Mouse (Mus musculus) spleen, embryonic (tissue): ENCODE measurements around the gene Xrcc4.
"Not testable (repeated sequence)": the region's sequence is repeated elsewhere in the genome, so short reads cannot be mapped to it uniquely, and the experiment has no call there.

Experiments
- CTCF ChIA-PET: fragments of 350-600 bp; sonication (Branson Sonifier 250); formaldehyde crosslinking; loops from one replicate; lab custom pipeline; 2022; lab: Charles Lee

Gene Xrcc4

DNA sequence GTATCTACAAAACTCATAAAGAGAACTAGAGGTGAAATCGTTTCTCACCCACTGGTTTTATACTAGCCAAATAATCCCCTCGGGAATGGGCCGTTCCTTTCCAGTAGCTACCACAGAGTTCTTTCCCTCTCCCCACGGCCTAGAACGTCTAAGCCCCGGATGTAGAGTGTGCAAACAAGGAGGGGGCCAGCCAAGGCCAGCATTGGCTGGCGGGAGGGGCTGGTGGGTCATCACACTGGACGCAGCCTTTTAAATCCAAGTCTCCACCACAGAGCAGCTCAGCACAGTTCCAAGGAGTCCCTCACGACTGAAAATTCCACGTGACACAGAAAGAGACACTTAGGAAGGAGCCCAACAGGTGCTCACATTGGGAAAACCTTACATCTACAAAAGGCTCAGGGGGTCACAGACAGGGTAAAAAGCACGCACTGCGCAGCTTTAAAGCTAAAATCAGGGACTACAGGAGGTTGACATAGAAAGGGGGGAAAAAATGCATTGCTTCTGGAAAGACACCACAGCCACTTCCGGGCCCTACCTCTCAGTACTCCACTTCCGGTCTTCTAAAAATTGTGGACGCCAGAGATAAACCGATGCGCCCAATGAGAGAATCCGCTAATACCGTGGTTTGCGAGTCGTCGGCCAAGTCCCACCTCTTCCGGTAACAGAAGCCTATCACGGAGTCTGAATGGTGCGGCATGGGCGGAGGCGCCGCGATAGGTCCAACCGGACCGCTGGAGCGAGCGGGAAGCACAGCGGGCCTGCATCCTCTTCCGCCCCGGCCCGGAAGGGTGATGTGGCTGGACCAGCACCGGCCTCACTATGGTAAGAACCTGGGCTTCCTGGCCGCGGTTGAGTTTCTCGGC, at the start of gene Xrcc4, which contains the start of gene Tmem167:
Gene Xrcc4 (minus strand): TSS at position 647 of the 863 bp plus-strand sequence.
Gene Tmem167 (plus strand): TSS at position 162 of the 863 bp plus-strand sequence.
- CTCF ChIA-PET = interaction anchor here (0.7 kb wide), 1 partner anchor 9 kb away, joined by 3 read pairs; no protein-coding TSS in a partner anchor

DNA sequence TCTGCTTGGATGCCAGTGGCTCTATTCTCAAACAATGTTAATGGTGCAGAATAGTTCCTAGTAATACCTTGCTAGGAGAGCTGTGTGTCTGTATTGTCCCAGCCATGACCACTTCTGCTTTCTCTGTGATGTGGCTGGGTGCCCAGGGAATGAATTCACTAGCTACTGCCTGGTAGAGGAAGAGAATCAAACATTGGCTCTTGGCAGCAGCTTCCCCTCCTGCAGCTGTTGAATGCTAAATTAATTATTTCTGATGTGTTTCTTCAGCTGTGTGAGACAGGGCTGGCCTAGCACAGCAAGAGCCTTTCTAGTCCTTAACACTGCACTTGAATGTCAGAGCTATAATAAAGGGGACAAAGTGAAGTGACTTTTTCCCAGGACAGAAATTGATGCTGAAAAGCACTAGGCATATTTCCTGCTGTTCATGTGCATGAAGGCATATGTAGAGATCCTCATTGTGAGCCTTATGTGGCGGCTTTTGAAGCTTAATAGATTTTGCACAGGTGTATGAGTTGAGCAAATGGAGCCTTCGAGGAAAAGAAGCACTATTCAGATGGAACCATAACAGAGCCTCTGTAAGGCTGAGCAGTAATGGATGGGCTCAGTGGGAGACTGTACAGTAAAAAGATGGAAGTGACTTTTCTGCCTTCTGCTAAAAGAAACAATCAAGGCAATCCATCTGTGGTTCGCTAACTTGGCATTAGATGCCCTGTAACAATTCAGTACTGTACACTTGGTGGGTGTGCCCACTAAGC, 46.9 kb upstream of the Xrcc4 start:
- CTCF ChIA-PET = no interaction called here

DNA sequence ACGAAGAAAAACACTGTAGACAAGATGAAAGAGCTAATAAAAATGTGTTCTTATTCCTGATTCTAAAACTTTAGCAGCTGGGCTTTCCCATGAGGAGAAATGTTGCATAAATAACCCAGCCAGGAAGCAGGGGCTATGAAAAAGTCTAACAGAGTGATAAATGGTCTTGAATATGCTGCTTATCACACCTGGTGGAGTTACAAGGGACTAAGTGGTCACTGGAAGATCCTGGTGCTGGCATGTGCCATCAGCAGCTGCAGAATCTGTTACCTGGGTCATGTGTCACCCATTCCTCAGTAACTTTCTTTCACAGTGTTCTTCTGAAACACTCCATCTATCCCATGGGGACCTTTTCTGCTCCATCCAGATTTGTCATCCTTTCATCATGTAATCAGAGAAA, 22.3 kb upstream of the Xrcc4 start:
- CTCF ChIA-PET = no interaction called here

DNA sequence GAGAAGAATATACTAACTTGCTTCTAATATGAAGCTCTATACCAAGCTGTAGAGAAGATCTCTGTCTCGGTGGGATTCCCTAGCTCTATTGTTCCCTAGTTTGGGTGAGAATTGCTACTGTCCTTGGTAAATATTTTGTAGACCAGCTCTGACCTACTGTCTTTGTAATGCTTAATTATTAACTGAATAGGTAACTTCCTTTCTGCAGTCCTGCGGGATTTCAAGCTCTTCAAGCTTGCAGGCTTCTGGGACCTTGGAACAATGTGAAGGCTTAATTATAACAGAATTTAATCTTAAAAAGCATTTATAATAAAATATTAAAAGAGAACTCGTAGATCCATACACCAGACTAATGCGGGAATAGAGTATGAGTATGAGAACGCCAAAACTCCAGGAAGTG, 19.3 kb upstream of the Xrcc4 start:
- CTCF ChIA-PET = not testable (repeated sequence)

DNA sequence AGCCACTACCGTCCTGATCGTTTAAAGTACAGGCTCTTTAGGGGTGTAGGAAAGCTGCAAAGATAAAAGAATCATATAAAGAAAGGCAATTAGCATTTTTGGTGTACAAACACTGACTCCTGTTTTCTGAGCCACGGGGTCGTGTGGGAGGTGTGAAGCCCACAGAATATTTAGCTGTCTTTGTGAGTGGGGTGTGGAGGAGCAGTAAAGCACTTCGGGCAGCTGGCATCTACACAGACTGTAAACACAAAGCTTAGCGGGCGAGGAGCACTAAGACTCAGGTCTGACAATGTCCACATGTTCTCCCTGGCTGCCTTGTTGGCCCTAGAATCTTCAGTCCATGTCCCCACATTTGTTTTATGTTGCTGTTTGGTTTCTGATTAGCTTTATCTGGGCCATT, 16.7 kb upstream of the Xrcc4 start:
- CTCF ChIA-PET = no interaction called here

DNA sequence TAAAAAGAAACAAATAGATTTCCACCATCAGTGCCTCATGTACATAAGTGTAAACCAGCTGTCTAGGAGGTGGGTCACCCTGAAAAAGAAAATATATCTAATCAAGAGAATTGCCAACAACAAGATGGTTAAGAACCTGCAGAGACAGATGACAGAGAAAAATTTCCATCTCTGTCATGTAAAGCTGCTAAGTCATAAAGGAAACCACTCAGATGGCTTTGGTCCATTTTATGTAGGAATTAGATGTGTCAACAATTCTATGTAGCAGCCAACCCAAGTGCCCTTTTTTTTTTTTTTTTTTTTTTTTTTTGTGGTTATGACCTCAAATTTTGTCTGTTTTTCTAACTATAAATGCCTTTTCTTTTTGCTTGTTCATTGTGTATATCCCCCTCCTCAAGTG, 12.1 kb upstream of the Xrcc4 start:
- CTCF ChIA-PET = no interaction called here

DNA sequence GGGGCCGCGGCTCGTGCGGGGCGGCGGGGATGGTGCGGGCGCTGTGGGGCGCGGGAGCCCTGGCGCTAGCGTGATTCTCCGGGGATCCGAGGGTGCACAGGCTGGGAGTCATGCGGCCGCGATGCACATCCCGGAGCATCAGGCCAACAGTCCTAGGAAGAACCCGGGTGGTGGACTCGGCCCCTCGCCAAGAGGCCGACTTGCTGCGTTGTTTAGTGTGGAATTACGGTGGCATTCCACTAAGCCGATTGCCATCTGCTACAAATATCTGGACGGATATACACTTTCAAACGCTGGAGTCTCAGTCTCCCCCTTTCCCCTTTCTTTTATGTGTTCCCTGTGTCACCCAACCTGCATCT, 396 bp upstream of the Xrcc4 start:
- CTCF ChIA-PET = interaction anchor here (0.7 kb wide), 1 partner anchor 9 kb away, joined by 3 read pairs; no protein-coding TSS in a partner anchor

DNA sequence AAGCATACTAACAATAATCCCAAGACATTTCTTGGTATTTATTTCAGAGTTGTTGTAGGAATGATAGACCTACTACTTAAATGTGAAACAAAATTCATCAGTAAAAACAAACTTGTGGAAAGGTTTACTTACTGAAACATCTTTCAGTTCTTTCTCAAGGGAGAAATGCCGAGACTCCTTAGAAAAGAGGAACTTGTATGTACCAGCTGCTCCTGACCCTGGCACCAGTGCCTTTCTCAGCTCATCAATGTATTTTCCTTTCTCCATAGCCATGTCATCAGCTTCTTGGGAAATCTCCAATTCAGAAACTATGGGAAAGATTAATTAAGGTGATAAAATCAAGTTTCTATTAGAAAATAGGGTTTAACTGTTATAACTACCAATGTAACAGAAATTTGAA, 27.5 kb downstream of the Xrcc4 start:
- CTCF ChIA-PET = no interaction called here

DNA sequence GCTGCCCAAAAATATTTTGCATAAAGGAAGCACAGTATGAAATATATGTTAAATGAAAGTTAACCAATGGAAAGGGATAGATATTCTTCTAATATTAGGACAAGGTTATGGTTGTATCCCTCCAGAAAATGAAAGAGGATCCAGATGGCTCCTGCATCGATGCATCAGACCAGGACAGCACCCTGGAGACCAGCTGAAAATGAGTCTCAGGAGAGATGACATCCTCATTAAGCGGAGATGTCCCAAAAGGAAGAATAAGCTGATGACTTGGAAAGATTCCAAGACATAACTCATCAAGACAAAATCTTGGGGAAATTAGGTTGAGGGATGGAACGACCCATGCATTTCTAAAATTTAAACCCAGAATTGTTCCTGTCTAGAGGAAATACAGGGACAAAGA, 37.0 kb downstream of the Xrcc4 start:
- CTCF ChIA-PET = no interaction called here

DNA sequence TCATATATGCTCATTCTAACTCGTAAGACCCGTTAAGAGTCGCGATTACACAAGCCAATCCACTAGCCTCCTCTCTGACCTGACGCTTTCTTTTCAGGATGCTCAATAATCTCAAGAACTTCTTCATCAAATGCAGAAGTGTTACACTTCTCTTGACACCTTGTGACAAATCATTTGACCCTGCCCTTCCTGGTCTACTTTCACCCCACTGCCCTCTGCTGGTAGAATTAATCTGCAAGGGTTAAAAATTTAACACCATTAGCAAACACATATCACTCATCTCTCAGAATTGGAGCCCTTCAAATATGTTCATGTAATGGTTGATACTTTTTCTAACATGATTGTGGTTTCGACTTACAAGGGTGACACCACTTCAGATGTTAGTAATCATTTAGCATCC, 37.7 kb downstream of the Xrcc4 start:
- CTCF ChIA-PET = no interaction called here

DNA sequence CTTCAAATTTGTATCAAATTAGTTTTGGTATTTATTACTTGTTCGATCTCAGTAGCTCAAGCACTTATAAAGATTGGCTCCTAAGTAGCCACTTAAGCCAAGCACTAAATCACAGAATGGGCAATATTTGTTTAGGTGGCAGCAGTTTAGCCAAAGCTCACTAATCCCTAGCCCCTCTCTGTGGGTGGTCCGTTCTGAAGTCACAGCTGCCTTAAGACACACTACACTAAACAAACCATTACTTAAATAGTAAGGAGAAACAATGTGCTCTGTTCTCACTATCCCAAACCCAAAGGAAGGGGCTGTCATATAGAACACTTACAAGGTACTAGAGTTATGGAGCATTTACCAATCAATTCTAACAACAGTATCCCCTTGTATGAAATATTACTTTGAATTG, 49.8 kb downstream of the Xrcc4 start:
- CTCF ChIA-PET = no interaction called here

DNA sequence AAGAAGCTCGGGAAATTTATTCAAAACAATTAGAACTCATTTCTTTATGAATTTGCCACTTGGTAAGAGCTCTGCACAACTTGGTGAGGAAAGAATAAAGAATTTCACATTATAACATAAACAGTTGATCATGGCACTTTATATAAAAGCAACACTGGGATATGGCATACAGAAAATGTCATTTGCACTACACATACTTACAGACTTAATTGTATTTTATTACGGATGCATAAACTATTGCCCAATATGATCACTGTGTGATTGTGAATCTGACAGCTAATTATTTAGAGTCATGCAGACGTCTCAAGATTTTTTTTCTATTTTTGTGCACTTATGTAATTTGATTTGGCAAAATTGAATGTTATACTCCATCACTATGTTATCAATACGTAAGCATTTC, 56.4 kb downstream of the Xrcc4 start:
- CTCF ChIA-PET = interaction anchor here (0.6 kb wide), 1 partner anchor 1520 kb away, joined by 8 read pairs; no protein-coding TSS in a partner anchor

DNA sequence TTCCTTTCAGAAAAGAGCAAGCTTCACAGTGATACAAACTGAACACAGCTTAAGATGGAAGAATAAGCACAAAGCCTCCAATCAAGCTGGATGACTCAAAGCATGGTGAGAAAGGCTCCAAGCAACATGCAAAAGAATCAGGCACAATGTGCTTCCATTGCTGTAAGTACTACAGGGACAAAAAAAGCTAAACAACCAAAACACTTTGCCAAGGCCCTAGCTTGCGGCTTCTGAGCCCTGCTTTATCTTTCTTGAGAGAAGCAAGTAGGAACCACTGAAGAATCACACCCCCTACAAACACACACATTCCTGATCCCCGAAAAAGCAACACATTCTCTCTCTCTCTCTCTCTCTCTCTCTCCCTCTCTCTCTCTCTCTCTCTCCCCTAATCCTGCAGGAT, 56.9 kb downstream of the Xrcc4 start:
- CTCF ChIA-PET = interaction anchor here (0.6 kb wide), 1 partner anchor 1519 kb away, joined by 8 read pairs; no protein-coding TSS in a partner anchor

DNA sequence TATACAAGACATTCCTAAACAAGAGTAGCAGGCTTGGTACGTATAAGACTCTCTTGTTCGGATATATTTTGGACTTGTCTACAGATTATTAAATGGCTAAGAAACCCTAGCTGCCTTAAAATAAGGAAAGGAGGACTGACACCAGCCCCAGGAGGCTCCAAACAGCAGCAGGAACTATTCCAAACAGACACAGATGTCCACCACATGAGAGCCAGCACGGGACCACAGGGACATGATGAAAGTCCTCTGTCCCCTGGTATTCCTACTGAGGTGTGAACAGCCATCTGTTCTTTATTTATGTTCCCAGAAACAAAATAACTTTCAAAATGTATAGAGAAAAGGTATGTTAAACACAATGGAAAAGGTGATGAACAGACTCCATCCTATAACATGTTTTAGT, 58.5 kb downstream of the Xrcc4 start:
- CTCF ChIA-PET = interaction anchor here (0.5 kb wide), 1 partner anchor 397 kb away, joined by 4 read pairs; no protein-coding TSS in a partner anchor

DNA sequence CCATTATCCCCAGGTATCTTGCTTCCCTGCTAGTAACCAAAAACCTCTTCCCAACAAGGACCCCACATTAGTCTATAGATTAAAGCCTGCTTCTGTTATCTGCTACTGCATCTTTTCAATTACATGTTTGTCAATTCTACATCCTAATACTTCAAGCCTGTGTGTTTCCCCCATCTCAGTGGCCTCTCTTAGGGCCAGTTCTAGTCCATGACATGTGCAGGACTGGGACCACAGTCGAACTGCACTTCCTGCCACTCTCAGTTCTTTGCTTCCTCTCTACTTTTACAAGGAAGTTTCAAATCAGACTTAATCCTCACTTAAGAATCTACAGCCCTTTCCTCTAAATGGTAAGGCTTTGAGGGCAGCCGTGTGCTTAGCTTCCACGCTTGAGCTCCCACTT, 76.8 kb downstream of the Xrcc4 start:
- CTCF ChIA-PET = no interaction called here

DNA sequence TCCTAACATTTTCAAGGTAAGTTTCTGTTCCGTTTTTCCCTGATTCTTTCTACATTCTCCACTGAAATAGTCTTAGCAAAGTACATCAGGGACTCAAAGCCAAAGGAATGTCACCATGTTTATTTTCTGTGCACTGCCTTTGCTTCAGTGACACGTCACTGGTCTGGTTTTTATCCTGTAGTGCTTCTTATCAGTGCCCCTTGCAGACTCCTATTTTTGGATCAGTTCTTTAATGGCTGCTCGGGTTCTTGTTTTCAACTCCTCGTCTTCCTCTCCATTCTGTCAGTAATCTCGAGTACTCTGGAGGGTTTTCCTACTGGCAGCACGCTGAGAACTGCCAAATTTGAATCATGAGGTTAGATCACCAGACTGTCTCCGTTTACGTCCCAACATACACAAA, 77.2 kb downstream of the Xrcc4 start:
- CTCF ChIA-PET = no interaction called here

DNA sequence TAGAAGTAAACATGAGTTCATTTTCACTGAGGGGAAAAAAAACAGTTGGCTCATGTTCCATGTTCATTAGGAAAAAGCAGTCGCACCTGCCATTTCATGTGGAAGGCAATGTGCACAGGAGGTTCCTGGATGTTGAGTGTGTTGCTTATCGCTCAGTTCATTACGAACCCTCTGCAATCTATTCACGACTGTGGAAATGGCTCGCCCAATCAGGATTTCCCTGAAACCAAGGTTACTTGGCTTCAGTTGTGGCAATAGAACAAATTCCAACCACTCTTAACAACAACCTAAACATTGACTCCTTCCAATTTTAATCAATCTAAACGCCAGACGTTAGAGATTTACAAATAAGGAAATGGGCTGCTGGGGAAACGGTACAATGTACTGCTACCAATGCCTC, 78.3 kb downstream of the Xrcc4 start:
- CTCF ChIA-PET = no interaction called here

DNA sequence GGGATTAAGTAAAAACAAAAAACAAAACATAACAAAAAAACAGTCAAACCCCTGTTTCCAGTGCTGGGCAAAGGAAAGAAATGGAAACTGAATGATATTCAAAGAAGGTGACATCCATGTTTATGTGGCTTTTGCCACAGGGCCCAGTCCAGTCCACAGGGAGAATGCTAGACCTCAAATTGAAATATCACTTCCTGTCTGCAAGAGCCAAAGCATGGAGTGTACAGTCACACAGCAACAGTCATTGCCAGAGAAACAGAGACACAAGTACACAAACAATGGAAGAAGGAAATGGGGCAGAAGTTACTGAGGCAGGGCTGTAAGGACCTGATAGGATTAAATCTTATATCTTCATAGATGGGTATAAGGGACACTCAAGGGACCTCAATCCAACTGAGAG, 79.6 kb downstream of the Xrcc4 start:
- CTCF ChIA-PET = no interaction called here

DNA sequence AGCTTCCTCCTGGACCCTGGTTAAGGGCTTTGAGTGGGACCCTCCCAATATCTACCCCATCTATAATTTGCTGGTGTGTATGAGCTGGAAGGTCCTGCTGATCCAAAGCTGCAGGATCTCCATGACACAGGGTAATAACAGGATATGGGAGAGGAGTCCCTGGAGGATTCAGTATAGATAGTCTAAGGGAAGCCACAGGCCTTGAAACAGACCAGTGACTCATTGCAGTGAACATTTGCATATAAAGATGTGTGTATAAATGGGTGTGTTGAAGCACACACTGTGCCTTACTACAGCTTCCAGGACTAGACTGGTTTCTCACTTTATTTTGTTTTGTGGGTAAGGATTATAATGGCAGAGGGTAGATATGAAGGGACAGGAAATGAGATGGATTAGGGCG, 83.8 kb downstream of the Xrcc4 start:
- CTCF ChIA-PET = no interaction called here

DNA sequence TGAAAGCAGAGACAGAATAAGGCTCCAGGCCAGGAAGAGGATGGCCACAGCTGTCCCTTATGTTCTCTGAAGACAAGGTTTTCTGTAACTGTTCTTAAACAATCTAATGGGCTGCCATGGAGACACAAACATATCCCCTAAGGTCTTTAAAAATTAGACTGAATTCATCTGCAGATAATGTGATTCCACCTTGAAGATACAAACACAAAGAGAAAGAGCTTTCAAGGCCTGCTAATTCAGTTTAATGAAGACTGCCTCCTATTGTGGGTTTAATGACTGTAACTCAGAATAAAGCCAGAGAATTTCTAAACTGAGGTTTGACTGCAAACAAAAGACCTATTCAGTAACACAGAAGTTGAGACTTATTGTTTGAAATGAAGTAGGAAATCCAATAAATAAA, 91.9 kb downstream of the Xrcc4 start:
- CTCF ChIA-PET = no interaction called here

DNA sequence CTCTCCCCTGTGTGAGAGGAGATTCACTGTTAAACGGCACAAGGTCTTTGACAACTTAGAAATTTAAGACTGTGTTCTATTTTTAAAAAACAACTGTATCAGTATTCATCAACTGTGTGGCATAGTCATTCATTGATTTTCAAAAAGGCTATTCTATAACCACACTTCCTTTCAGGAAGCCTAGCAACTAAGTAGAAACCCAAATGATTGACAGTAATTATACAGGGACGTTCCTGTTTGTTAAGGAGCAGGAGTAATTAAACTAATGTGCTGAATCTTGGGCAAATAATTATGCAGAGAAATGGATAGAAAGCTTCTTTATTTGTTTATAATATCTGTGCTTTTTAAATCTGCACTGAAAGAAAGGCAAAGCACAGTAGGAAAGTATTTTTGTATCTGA, 103.3 kb downstream of the Xrcc4 start:
- CTCF ChIA-PET = no interaction called here

DNA sequence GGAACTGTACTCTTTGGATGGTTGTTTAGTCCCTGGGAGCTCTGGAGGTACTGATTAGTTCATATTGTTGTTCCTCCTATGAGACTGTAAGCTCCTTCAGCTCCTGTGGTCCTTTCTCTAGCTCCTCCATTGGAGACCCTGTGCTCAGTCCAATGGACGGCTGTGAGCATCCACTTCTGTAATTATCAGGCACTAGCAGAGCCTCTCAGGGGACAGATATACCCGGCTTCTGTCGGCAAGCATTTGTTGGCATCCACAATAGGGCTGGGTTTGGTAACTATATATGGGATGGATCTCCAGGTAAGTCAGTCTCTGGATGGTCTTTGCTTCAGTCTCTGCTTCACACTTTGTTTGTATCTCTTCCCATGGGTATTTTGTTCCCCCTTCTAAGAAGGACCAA, 118.5 kb downstream of the Xrcc4 start:
- CTCF ChIA-PET = no interaction called here

DNA sequence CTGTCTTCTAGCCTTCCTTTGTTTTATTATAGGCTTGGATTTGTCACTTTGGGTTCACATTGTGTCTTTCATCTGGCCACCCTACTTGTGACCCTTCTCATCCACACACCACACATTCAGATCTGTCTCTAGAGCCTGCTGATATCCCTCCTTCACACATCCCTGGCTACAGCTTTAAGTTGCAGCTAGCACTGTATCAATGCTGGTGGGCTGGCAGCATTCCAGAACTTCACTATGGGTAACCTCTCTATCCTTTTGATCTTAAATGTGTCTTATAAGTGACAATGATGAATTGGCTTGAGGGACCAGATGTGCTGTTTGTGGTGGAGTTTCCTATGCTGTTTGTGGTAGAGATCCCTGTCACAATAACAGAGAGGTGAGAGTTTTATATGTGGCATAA, 120.7 kb downstream of the Xrcc4 start:
- CTCF ChIA-PET = no interaction called here
